Mouse (Mus musculus): ENCODE data around the gene Radil. TPM values are rescaled to one million over a fixed set of nuclear protein-coding genes. Genes with fewer than 3 reads are reported as not detected.

Radil gene
- polyA plus RNA-seq, 1 experiment = 78.0 TPM

DNA sequence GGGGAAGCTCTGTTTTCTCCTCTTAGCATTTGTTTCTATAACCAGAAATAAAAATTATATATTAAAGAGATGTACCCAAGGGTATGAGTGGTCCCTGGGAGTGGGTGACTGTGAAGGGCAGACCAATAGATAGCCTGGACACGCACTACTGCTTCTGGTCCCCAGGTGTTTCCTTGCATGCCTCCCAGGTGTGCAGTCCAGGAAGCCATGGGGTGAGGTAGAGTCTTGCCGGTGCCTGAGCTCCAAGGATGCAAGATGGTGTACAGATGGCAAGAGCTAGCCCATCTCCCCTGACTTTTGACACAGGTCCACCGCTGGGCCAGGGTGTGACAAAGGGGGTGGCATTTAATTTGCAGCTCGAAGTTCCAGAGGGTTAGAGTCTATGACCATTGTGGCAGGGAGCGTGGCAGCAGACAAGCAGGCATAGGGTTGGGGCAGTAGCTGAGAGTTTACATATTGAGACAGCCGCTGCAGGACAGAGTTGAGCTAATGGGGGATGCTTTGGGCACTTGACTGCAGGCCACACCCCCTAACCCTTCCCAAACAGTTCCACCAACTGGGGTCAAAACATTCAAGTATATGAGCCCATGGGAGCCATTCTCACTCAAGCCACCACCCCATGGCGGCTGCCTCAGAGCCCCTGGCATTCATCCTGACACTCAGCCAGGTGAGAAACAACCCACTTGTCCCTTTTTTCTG, 88.8 kb downstream of the Radil start:
- H3K9me3 ChIP-seq (replicated peaks; ENCODE audit: control insufficient read depth, insufficient read depth, low read length, poor library complexity, severe bottlenecking) = no peaks in the 10 kb centered on the region
- H3K9ac ChIP-seq (ENCODE audit: low read depth, poor library complexity, severe bottlenecking) = no peak overlapping the region
- peaks cover 2% of the 10 kb centered on the region for H3K4me1 ChIP-seq (ENCODE audit: control insufficient read depth, insufficient read depth, low read length)
- TF ChIP-seq POLR2A (IDR thresholded peaks at IDR 0.05; ENCODE audit: insufficient read depth, low read length) (no peak), CTCF (IDR thresholded peaks at IDR 0.05; ENCODE audit: low read depth, low read length) (no peak), EP300 (IDR thresholded peaks at IDR 0.05; ENCODE audit: insufficient read depth, low read depth, low read length) (no peak)
- H3K27ac ChIP-seq (ENCODE audit: insufficient read depth, low read length) = no peak overlapping the region
- no peak overlapping the region for H3K4me3 ChIP-seq (ENCODE audit: low read depth, low read length)
- no peaks in the 10 kb centered on the region for H3K36me3 ChIP-seq (ENCODE audit: control insufficient read depth, insufficient read depth, low read length, poor library complexity, severe bottlenecking)
- H3K27me3 ChIP-seq (ENCODE audit: control insufficient read depth, insufficient read depth, low read length, poor library complexity, severe bottlenecking) = no peaks in the 10 kb centered on the region

- H3K9me3 ChIP-seq (replicated peaks; ENCODE audit: control insufficient read depth, insufficient read depth, low read length, poor library complexity, severe bottlenecking) = no peaks in the 10 kb centered on the region
- no peak overlapping the region for H3K4me3 ChIP-seq (ENCODE audit: low read depth, low read length)
- peaks cover 9% of the 10 kb centered on the region; the same call in 1 of the 2 replicates for H3K36me3 ChIP-seq (ENCODE audit: control insufficient read depth, insufficient read depth, low read length, poor library complexity, severe bottlenecking)
- H3K9ac ChIP-seq (ENCODE audit: low read depth, poor library complexity, severe bottlenecking) = no peak overlapping the region
- no peak overlapping the region for H3K27ac ChIP-seq (ENCODE audit: insufficient read depth, low read length)
- peaks cover under 1% of the 10 kb centered on the region for H3K4me1 ChIP-seq (ENCODE audit: control insufficient read depth, insufficient read depth, low read length)
- no peaks in the 10 kb centered on the region for H3K27me3 ChIP-seq (ENCODE audit: control insufficient read depth, insufficient read depth, low read length, poor library complexity, severe bottlenecking)
- TF ChIP-seq POLR2A (IDR thresholded peaks at IDR 0.05; ENCODE audit: insufficient read depth, low read length) = no peak
Measured at GRCm38 (mm10) chr5:142459834-142460233, 91.1 kb downstream of the Radil start.

- Histone ChIP-seq H3K27ac (ENCODE audit: insufficient read depth, low read length) (no peak overlapping the region), H3K9me3 (replicated peaks; ENCODE audit: control insufficient read depth, insufficient read depth, low read length, poor library complexity, severe bottlenecking) (no peaks in the 10 kb centered on the region), H3K27me3 (ENCODE audit: control insufficient read depth, insufficient read depth, low read length, poor library complexity, severe bottlenecking) (no peaks in the 10 kb centered on the region), H3K36me3 (ENCODE audit: control insufficient read depth, insufficient read depth, low read length, poor library complexity, severe bottlenecking) (peaks cover 9% of the 10 kb centered on the region; the same call in 1 of the 2 replicates), H3K9ac (ENCODE audit: low read depth, poor library complexity, severe bottlenecking) (no peak overlapping the region), H3K4me1 (ENCODE audit: control insufficient read depth, insufficient read depth, low read length) (no peaks in the 10 kb centered on the region), H3K4me3 (ENCODE audit: low read depth, low read length) (no peak overlapping the region)
- TF ChIP-seq EP300 (IDR thresholded peaks at IDR 0.05; ENCODE audit: insufficient read depth, low read depth, low read length) = no peak
- TF ChIP-seq CTCF (IDR thresholded peaks at IDR 0.05; ENCODE audit: low read depth, low read length) = no peak
Measured at GRCm38 (mm10) chr5:142458791-142459557, 91.9 kb downstream of the Radil start.

DNA sequence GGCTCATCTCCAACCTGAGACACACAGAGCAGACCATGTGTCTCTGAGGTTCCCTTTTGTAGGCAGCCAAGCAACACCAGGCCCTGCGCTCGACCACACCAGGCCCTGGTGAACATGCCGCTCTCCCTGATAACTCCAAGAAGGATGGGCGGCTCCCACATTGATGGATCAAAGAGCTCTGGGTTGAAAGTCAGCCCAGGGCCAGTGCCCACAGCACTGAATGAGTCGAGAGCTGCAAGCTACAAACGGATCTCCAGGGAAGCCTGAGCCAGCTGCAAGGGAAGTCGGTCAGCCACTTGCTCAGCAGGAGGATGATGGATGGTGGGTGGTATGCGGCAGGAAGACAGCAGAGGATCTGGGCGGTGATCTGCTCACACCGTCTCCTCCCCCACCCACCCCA, 93.6 kb downstream of the Radil start:
- Histone ChIP-seq H3K4me3 (ENCODE audit: low read depth, low read length) (no peak overlapping the region), H3K27ac (ENCODE audit: insufficient read depth, low read length) (no peak overlapping the region), H3K9me3 (replicated peaks; ENCODE audit: control insufficient read depth, insufficient read depth, low read length, poor library complexity, severe bottlenecking) (no peaks in the 10 kb centered on the region), H3K9ac (ENCODE audit: low read depth, poor library complexity, severe bottlenecking) (no peak overlapping the region), H3K27me3 (ENCODE audit: control insufficient read depth, insufficient read depth, low read length, poor library complexity, severe bottlenecking) (no peaks in the 10 kb centered on the region), H3K4me1 (ENCODE audit: control insufficient read depth, insufficient read depth, low read length) (no peaks in the 10 kb centered on the region), H3K36me3 (ENCODE audit: control insufficient read depth, insufficient read depth, low read length, poor library complexity, severe bottlenecking) (peaks cover 9% of the 10 kb centered on the region; the same call in 1 of the 2 replicates)
- TF ChIP-seq POLR2A (IDR thresholded peaks at IDR 0.05; ENCODE audit: insufficient read depth, low read length) (no peak), CTCF (IDR thresholded peaks at IDR 0.05; ENCODE audit: low read depth, low read length) (no peak), EP300 (IDR thresholded peaks at IDR 0.05; ENCODE audit: insufficient read depth, low read depth, low read length) (no peak)

DNA sequence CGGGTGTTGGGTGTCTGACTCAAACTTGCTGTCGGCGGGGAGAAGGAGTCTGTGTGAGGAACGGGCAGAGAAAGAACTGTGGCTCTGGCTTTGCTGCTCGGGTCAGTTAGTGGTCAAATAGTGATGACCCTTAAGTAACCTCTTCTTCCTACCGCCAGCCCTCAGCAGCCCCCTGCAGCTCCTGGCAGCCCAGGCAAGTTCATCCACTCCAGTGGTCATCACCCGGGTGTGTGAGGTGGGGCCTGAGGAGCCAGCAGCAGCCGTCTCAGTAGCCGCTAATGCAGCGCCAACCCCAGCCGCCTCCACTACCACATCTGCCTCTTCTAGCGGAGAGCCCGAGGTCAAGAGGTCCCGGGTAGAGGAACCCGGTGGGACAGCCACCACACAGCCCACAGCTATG, 94.6 kb downstream of the Radil start:
- peaks cover 9% of the 10 kb centered on the region; the same call in 1 of the 2 replicates for H3K36me3 ChIP-seq (ENCODE audit: control insufficient read depth, insufficient read depth, low read length, poor library complexity, severe bottlenecking)

GRCm38 (mm10) chr5:142453742-142454141, 97.2 kb downstream of the Radil start:
- TF ChIP-seq POLR2A (IDR thresholded peaks at IDR 0.05; ENCODE audit: insufficient read depth, low read length) = no peak
- TF ChIP-seq CTCF (IDR thresholded peaks at IDR 0.05; ENCODE audit: low read depth, low read length) = no peak
- no peak for TF ChIP-seq EP300 (IDR thresholded peaks at IDR 0.05; ENCODE audit: insufficient read depth, low read depth, low read length)
- Histone ChIP-seq H3K9ac (ENCODE audit: low read depth, poor library complexity, severe bottlenecking) (no peak overlapping the region), H3K4me1 (ENCODE audit: control insufficient read depth, insufficient read depth, low read length) (no peaks in the 10 kb centered on the region), H3K27me3 (ENCODE audit: control insufficient read depth, insufficient read depth, low read length, poor library complexity, severe bottlenecking) (no peaks in the 10 kb centered on the region), H3K27ac (ENCODE audit: insufficient read depth, low read length) (no peak overlapping the region), H3K9me3 (replicated peaks; ENCODE audit: control insufficient read depth, insufficient read depth, low read length, poor library complexity, severe bottlenecking) (no peaks in the 10 kb centered on the region), H3K36me3 (ENCODE audit: control insufficient read depth, insufficient read depth, low read length, poor library complexity, severe bottlenecking) (peaks cover 9% of the 10 kb centered on the region; the same call in 1 of the 2 replicates), H3K4me3 (ENCODE audit: low read depth, low read length) (no peak overlapping the region)

More for the DNA sequence above, 94.6 kb downstream of the Radil start:
- no peaks in the 10 kb centered on the region for H3K9me3 ChIP-seq (replicated peaks; ENCODE audit: control insufficient read depth, insufficient read depth, low read length, poor library complexity, severe bottlenecking)
- TF ChIP-seq CTCF (IDR thresholded peaks at IDR 0.05; ENCODE audit: low read depth, low read length) (no peak), EP300 (IDR thresholded peaks at IDR 0.05; ENCODE audit: insufficient read depth, low read depth, low read length) (no peak), POLR2A (IDR thresholded peaks at IDR 0.05; ENCODE audit: insufficient read depth, low read length) (no peak)
- no peak overlapping the region for H3K9ac ChIP-seq (ENCODE audit: low read depth, poor library complexity, severe bottlenecking)
- H3K27ac ChIP-seq (ENCODE audit: insufficient read depth, low read length) = no peak overlapping the region
- no peaks in the 10 kb centered on the region for H3K4me1 ChIP-seq (ENCODE audit: control insufficient read depth, insufficient read depth, low read length)
- no peak overlapping the region for H3K4me3 ChIP-seq (ENCODE audit: low read depth, low read length)
- H3K27me3 ChIP-seq (ENCODE audit: control insufficient read depth, insufficient read depth, low read length, poor library complexity, severe bottlenecking) = no peaks in the 10 kb centered on the region
